Mouse (Mus musculus) hindbrain, embryonic 12.5 days (tissue): Measurements from ENCODE around the gene Gdf10. TPM values are rescaled to one million over a fixed set of nuclear protein-coding genes. Genes with fewer than 3 reads are reported as not detected.

Experiments
- ATAC-seq: fragments of 200-750 bp; cut with Nextera tagmentation; 2 replicates; pipeline ENCODE4 v1.8.0; 2017; ENCODE audit warnings: moderate TSS enrichment; ENCODE audit not compliant: low FRiP score
- H3K27ac ChIP-seq: fragments of 300-500 bp; sonication (generic); 2 replicates; pipeline ENCODE4 v1.5.1; 2016; ENCODE audit warnings: mild to moderate bottlenecking
- H3K27me3 ChIP-seq: fragments of 300-500 bp; sonication (generic); 2 replicates; pipeline ENCODE4 v1.6.1; 2016; ENCODE audit warnings: mild to moderate bottlenecking
- H3K36me3 ChIP-seq: fragments of 300-500 bp; sonication (generic); 2 replicates; pipeline ENCODE4 v1.6.1; 2016; ENCODE audit warnings: mild to moderate bottlenecking
- H3K4me1 ChIP-seq: fragments of 300-500 bp; sonication (generic); 2 replicates; pipeline ENCODE4 v1.6.1; 2016
- H3K4me2 ChIP-seq: fragments of 300-500 bp; sonication (generic); replicated peaks from 2 replicates; pipeline ENCODE4 v1.6.1; 2016; ENCODE audit warnings: mild to moderate bottlenecking
- H3K4me3 ChIP-seq: fragments of 300-500 bp; sonication (generic); 2 replicates; pipeline ENCODE4 v1.5.1; 2016; ENCODE audit warnings: mild to moderate bottlenecking
- H3K9ac ChIP-seq: fragments of 300-500 bp; sonication (generic); 2 replicates; pipeline ENCODE4 v1.6.1; 2016; ENCODE audit warnings: mild to moderate bottlenecking, moderate library complexity
- H3K9me3 ChIP-seq: fragments of 300-500 bp; sonication (generic); replicated peaks from 2 replicates; pipeline ENCODE4 v1.6.1; 2016; ENCODE audit warnings: mild to moderate bottlenecking
- WGBS: fragments of 180-500 bp; shearing (Covaris S2); methylation state at CpG from one replicate; pipeline ENCODE4 v1.1.7; 2016; 5-methylcytosine and 5-hydroxymethylcytosine counted together
- polyA plus RNA-seq: library from polyadenylated mRNA; unstranded; fragments of >200 nt; fragmentation: Nextera tagmentation; extraction: Ambion mirVana; gene quantifications from 2 replicates; pipeline ENCODE4 v1.2.1, GENCODE M21; 2016

Gene Gdf10
- polyA plus RNA-seq, 1 experiment from 2014 or later = 23.7 TPM

GRCm38 (mm10) chr14:33903199-33903598 lies 20.2 kb upstream of the Gdf10 start:
- 75% methylated on average over 1 of the region's 1 CpGs for whole genome bisulfite sequencing
- no peak overlapping the region for H3K9ac ChIP-seq
- no peaks in the 10 kb centered on the region for H3K4me1 ChIP-seq
- no peaks in the 10 kb centered on the region for H3K27me3 ChIP-seq
- H3K4me3 ChIP-seq = no peak overlapping the region
- H3K27ac ChIP-seq = no peak overlapping the region
- no peaks in the 10 kb centered on the region for H3K9me3 ChIP-seq
- no peaks in the 10 kb centered on the region for H3K36me3 ChIP-seq
- ATAC-seq = no peak
- H3K4me2 ChIP-seq = no peak overlapping the region

- Histone ChIP-seq H3K4me3 (no peak overlapping the region), H3K27me3 (no peaks in the 10 kb centered on the region), H3K27ac (no peak overlapping the region), H3K4me2 (no peak overlapping the region), H3K9ac (no peak overlapping the region), H3K9me3 (no peaks in the 10 kb centered on the region), H3K4me1 (no peaks in the 10 kb centered on the region), H3K36me3 (no peaks in the 10 kb centered on the region)
- no peak for ATAC-seq
Observed at GRCm38 (mm10) chr14:33904851-33905250, 18.5 kb upstream of the Gdf10 start.

- Histone ChIP-seq H3K9me3 (no peaks in the 10 kb centered on the region), H3K4me3 (no peak overlapping the region), H3K4me1 (peaks cover 4% of the 10 kb centered on the region), H3K27ac (no peak overlapping the region), H3K9ac (no peak overlapping the region), H3K4me2 (no peak overlapping the region), H3K27me3 (0 out of 2 replicates have a peak, but pooled peaks cover under 1% of the 10 kb centered on the region), H3K36me3 (no peaks in the 10 kb centered on the region)
- 34% methylated on average over 3 of the region's 3 CpGs for WGBS
- no peak for ATAC-seq
Observed at GRCm38 (mm10) chr14:33913727-33914126, 9.7 kb upstream of the Gdf10 start.

DNA sequence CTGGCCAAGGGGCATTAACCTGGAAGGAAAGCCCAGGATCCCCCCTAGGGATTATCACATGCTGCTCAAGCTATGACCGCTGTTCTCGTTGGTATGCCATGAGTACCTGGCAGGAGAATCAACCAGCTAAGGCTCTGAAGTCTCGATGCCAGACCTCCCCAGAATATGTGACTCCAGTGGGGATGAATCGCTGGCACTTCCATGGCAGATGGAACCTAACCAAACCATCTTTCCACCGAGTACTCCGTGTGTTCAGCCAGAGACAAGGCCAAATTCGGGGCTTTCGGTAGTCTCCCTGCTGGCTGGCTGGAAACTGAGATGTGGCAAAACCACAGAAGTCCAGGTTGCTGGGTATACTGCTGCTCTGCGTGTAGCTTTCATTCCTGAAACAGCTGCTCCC lies 9.2 kb upstream of the Gdf10 start:
- WGBS = 87% methylated on average over 9 of the region's 9 CpGs
- H3K9ac ChIP-seq = no peak overlapping the region
- no peaks in the 10 kb centered on the region for H3K9me3 ChIP-seq
- no peak overlapping the region for H3K4me2 ChIP-seq
- H3K27ac ChIP-seq = no peak overlapping the region
- H3K36me3 ChIP-seq = no peaks in the 10 kb centered on the region
- H3K4me3 ChIP-seq = no peak overlapping the region
- H3K27me3 ChIP-seq = peaks cover 5% of the 10 kb centered on the region; the same call in 1 of the 2 replicates
- H3K4me1 ChIP-seq = peaks cover 8% of the 10 kb centered on the region
- no peak for ATAC-seq

GRCm38 (mm10) chr14:33920727-33921559 lies 2.4 kb upstream of the Gdf10 start:
- Histone ChIP-seq H3K36me3 (no peaks in the 10 kb centered on the region), H3K4me1 (peaks cover 27% of the 10 kb centered on the region), H3K9ac (no peak overlapping the region), H3K4me3 (no peak overlapping the region), H3K9me3 (no peaks in the 10 kb centered on the region), H3K4me2 (no peak overlapping the region), H3K27me3 (peaks cover 61% of the 10 kb centered on the region), H3K27ac (no peak overlapping the region)
- no peak for ATAC-seq
- WGBS = 12% methylated on average over 14 of the region's 14 CpGs

GRCm38 (mm10) chr14:33922771-33923167 lies 618 bp upstream of the Gdf10 start:
- peak overlapping the region; percentile 100 for H3K4me2 ChIP-seq
- H3K4me3 ChIP-seq = peak overlapping the region; percentile 70
- peaks cover 27% of the 10 kb centered on the region for H3K4me1 ChIP-seq
- ATAC-seq = no peak
- no peak overlapping the region for H3K27ac ChIP-seq
- peaks cover 68% of the 10 kb centered on the region for H3K27me3 ChIP-seq
- H3K36me3 ChIP-seq = no peaks in the 10 kb centered on the region
- WGBS = 5% methylated on average over 8 of the region's 8 CpGs
- H3K9me3 ChIP-seq = no peaks in the 10 kb centered on the region
- H3K9ac ChIP-seq = peak overlapping the region; percentile 62; the same call in 1 of the 2 replicates

GRCm38 (mm10) chr14:33931853-33932252 lies 8.5 kb downstream of the Gdf10 start:
- no peak overlapping the region for H3K27ac ChIP-seq
- no peaks in the 10 kb centered on the region for H3K9me3 ChIP-seq
- H3K9ac ChIP-seq = 0 out of 2 replicates have a peak overlapping the region, but pooled peaks have one; percentile 2
- ATAC-seq = 0 out of 2 replicates have a peak, but pooled peaks have one; percentile 23
- WGBS = 59% methylated on average over 17 of the region's 17 CpGs
- peaks cover 11% of the 10 kb centered on the region for H3K27me3 ChIP-seq
- no peaks in the 10 kb centered on the region for H3K36me3 ChIP-seq
- no peaks in the 10 kb centered on the region; the same call in 1 of the 2 replicates for H3K4me1 ChIP-seq
- no peak overlapping the region for H3K4me3 ChIP-seq
- H3K4me2 ChIP-seq = no peak overlapping the region

DNA sequence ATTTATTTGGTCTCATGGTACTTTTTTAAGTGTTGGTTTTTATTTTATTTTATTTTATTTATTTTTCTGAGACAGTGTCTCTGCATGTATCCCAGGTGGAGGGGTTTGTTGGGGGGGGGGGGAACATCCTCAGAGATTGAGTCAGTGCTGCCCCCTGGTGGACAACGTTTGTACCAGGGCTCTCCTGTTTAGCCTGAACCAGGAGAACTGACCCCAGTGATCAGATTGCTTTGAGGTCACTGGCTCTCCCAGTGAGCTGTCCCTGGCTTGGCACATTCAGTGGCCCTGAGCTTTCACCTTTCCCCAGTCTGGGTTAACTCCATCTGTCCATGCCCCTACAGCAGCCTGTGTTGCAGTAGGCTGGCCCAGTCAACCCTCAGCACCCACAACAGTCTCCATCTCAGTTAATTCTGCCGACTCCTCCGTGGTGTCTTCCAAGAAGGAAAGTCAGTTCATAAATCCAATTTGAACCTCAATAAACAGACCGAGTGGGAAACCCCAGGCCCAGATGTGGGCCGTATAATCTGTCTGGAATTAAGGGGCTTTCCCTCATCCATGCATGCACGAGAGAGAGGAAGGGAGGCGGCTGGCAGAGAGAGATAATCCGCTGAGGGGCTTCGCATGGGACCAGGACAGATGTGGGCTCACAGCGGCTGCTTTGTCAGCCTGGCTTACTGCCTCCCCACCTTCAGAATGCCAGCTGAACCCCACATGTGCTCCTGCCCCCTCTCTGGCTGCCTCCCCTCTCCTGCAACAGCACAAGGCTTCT lies 9.7 kb downstream of the Gdf10 start:
- WGBS = 71% methylated on average over 10 of the region's 10 CpGs
- H3K9ac ChIP-seq = no peak overlapping the region

GRCm38 (mm10) chr14:33933778-33934317 lies 10.5 kb downstream of the Gdf10 start:
- Histone ChIP-seq H3K9me3 (no peaks in the 10 kb centered on the region), H3K27me3 (peaks cover 11% of the 10 kb centered on the region), H3K4me2 (no peak overlapping the region), H3K4me3 (no peak overlapping the region), H3K4me1 (no peaks in the 10 kb centered on the region; the same call in 1 of the 2 replicates), H3K27ac (no peak overlapping the region), H3K36me3 (no peaks in the 10 kb centered on the region), H3K9ac (no peak overlapping the region)
- no peak for ATAC-seq
- 39% methylated on average over 5 of the region's 5 CpGs for WGBS

More for the DNA sequence above, 9.7 kb downstream of the Gdf10 start:
- Histone ChIP-seq H3K36me3 (no peaks in the 10 kb centered on the region), H3K9me3 (no peaks in the 10 kb centered on the region), H3K27ac (no peak overlapping the region), H3K27me3 (peaks cover 11% of the 10 kb centered on the region), H3K4me1 (no peaks in the 10 kb centered on the region; the same call in 1 of the 2 replicates), H3K4me3 (no peak overlapping the region), H3K4me2 (no peak overlapping the region)
- peak; percentile 12; the same call in 1 of the 2 replicates for ATAC-seq

GRCm38 (mm10) chr14:33939117-33939516 lies 15.7 kb downstream of the Gdf10 start:
- no peaks in the 10 kb centered on the region for H3K4me1 ChIP-seq
- H3K27me3 ChIP-seq = 0 out of 2 replicates have a peak, but pooled peaks cover 5% of the 10 kb centered on the region
- peak overlapping the region; percentile 30 for H3K4me2 ChIP-seq
- H3K27ac ChIP-seq = no peak overlapping the region
- H3K4me3 ChIP-seq = no peak overlapping the region
- ATAC-seq = peak; percentile 26; the same call in 1 of the 2 replicates
- H3K9ac ChIP-seq = 0 out of 2 replicates have a peak overlapping the region, but pooled peaks have one; percentile 4
- H3K36me3 ChIP-seq = no peaks in the 10 kb centered on the region
- no peaks in the 10 kb centered on the region for H3K9me3 ChIP-seq
- 32% methylated on average over 9 of the region's 9 CpGs for WGBS

GRCm38 (mm10) chr14:33940739-33941138 lies 17.4 kb downstream of the Gdf10 start, which contains the start of gene Gdf2:
Gene Gdf2 (plus strand): TSS chr14:33941039.
- WGBS = 76% methylated on average over 8 of the region's 8 CpGs
- Histone ChIP-seq H3K36me3 (no peaks in the 10 kb centered on the region), H3K9ac (no peak within 1 kb of the TSS), H3K4me2 (no peak within 1 kb of the TSS), H3K9me3 (no peaks in the 10 kb centered on the region), H3K27me3 (0 out of 2 replicates have a peak, but pooled peaks cover 3% of the 10 kb centered on the region), H3K27ac (no peak within 1 kb of the TSS), H3K4me1 (no peaks in the 10 kb centered on the region), H3K4me3 (no peak within 1 kb of the TSS)
- no peak for ATAC-seq

- no peak for ATAC-seq
- Histone ChIP-seq H3K9ac (no peak overlapping the region), H3K4me1 (no peaks in the 10 kb centered on the region), H3K9me3 (no peaks in the 10 kb centered on the region), H3K36me3 (no peaks in the 10 kb centered on the region), H3K27ac (no peak overlapping the region), H3K4me2 (no peak overlapping the region), H3K27me3 (0 out of 2 replicates have a peak, but pooled peaks cover 3% of the 10 kb centered on the region), H3K4me3 (no peak overlapping the region)
- WGBS = 78% methylated on average over 5 of the region's 5 CpGs
Observed at GRCm38 (mm10) chr14:33942222-33942621, 18.8 kb downstream of the Gdf10 start.
